Mouse (Mus musculus): Measurements from ENCODE around the gene Lgals2.

DNA sequence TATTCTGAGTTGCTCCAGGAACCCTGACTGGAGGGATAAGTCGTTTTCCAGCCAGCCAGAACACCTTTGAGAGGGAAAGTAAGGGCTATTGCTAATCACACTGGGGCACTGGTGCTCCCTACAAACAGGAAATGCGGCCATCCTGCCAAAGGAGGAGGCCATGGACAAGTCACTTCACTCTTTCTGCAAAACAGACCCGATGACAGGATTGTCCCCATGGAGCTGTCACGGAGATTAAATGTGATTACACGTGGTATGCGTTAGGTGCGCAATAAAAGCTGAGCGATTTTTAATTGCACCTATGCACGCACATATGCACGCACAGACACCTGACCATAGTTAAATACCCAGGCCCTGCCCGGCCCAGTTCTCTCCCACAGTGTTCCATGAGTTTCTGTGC lies 14.6 kb downstream of the Lgals2 start:
- no peak for TF ChIP-seq CTCF (IDR thresholded peaks at IDR 0.05; ENCODE audit: low read depth)
- TF ChIP-seq EP300 (IDR thresholded peaks at IDR 0.05; ENCODE audit: low read depth): no peak
